Mouse (Mus musculus): Measurements from ENCODE around the gene Krtap31-2. TPM values are rescaled to one million over a fixed set of nuclear protein-coding genes. Genes with fewer than 3 reads are reported as not detected.

The Krtap31-2 gene
- total RNA-seq (2021), result not detected

- DNase-seq, result no peak
- intact Hi-C loops (cut with DNase I), result no loop called here
Measured at GRCm38 (mm10) chr11:99935991-99936390, at the start of gene Krtap31-2. TSS of gene Krtap31-2 (plus strand) at chr11:99936291.

- intact Hi-C loops (cut with DNase I), result no loop called here
- DNase-seq, result no peak
Measured at GRCm38 (mm10) chr11:99907620-99908019, 28.5 kb upstream of the Krtap31-2 start, which contains the start of gene Krtap31-1. TSS of gene Krtap31-1 (plus strand) at chr11:99907920.

GRCm38 (mm10) chr11:99914451-99914850 lies 21.6 kb upstream of the Krtap31-2 start, which contains the start of gene Gm11565:
TSS of gene Gm11565 (plus strand) at chr11:99914751.
- intact Hi-C loops (cut with DNase I), result no loop called here
- DNase-seq, result no peak

GRCm38 (mm10) chr11:99937751-99938264 lies 1.7 kb downstream of the Krtap31-2 start:
- DNase-seq, result no peak
- intact Hi-C loops (cut with DNase I), result no loop called here

- no peak for DNase-seq
- intact Hi-C loops (cut with DNase I), result no loop called here
Measured at GRCm38 (mm10) chr11:99948175-99948574, 12.1 kb downstream of the Krtap31-2 start, which contains the start of gene Krtap9-5. TSS of gene Krtap9-5 (plus strand) at chr11:99948475.

GRCm38 (mm10) chr11:99964213-99964612 lies 28.1 kb downstream of the Krtap31-2 start:
- no peak for DNase-seq
- intact Hi-C loops (cut with DNase I), result no loop called here

GRCm38 (mm10) chr11:99965961-99966360 lies 29.9 kb downstream of the Krtap31-2 start:
- intact Hi-C loops (cut with DNase I), result no loop called here
- no peak for DNase-seq

- DNase-seq, result no peak
- intact Hi-C loops (cut with DNase I), result no loop called here
Measured at GRCm38 (mm10) chr11:99978953-99979352, 42.9 kb downstream of the Krtap31-2 start, which contains the start of gene Krtap29-1. TSS of gene Krtap29-1 (minus strand) at chr11:99979053.

GRCm38 (mm10) chr11:99982731-99983130 lies 46.6 kb downstream of the Krtap31-2 start:
- intact Hi-C loops (cut with DNase I), result no loop called here
- no peak for DNase-seq

GRCm38 (mm10) chr11:99983442-99983841 lies 47.4 kb downstream of the Krtap31-2 start:
- intact Hi-C loops (cut with DNase I), result no loop called here

GRCm38 (mm10) chr11:99985291-99986092 lies 49.4 kb downstream of the Krtap31-2 start:
- DNase-seq, result no peak
- intact Hi-C loops (cut with DNase I), result no loop called here

More at GRCm38 (mm10) chr11:99983442-99983841, 47.4 kb downstream of the Krtap31-2 start:
- DNase-seq, result no peak

GRCm38 (mm10) chr11:99986180-99986647 lies 50.1 kb downstream of the Krtap31-2 start, which contains the start of gene Krtap16-1:
TSS of gene Krtap16-1 (minus strand) at chr11:99986597.
- intact Hi-C loops (cut with DNase I), result no loop called here
- DNase-seq, result no peak

Other genes starting within 250 kb of the Krtap31-2 start
- not detected for gene Gm14190, start 245.6 kb upstream of the Krtap31-2 start, total RNA-seq (2021)
- not detected for gene Gm14180, start 202.0 kb upstream of the Krtap31-2 start, total RNA-seq (2021)
- gene Gm11595, start 163.4 kb upstream of the Krtap31-2 start, total RNA-seq (2021), result not detected
- gene Krtap4-8, start 155.6 kb upstream of the Krtap31-2 start, total RNA-seq (2021), result not detected
- not detected for gene Krtap4-9, start 151.1 kb upstream of the Krtap31-2 start, total RNA-seq (2021)
- not detected for gene Gm11596, start 142.8 kb upstream of the Krtap31-2 start, total RNA-seq (2021)
- not detected for gene Gm11569, start 137.4 kb upstream of the Krtap31-2 start, total RNA-seq (2021)
- gene Gm11554, start 131.8 kb upstream of the Krtap31-2 start, total RNA-seq (2021), result not detected
- gene Krtap4-13, start 126.4 kb upstream of the Krtap31-2 start, total RNA-seq (2021), result not detected
- gene Gm11564, start 120.6 kb upstream of the Krtap31-2 start, total RNA-seq (2021), result not detected
- not detected for gene 2300003K06Rik, start 98.2 kb upstream of the Krtap31-2 start, total RNA-seq (2021)
- not detected for gene Krtap4-16, start 84.7 kb upstream of the Krtap31-2 start, total RNA-seq (2021)
- gene Gm11568, start 78.4 kb upstream of the Krtap31-2 start, total RNA-seq (2021), result not detected
- gene Gm11559, start 71.8 kb upstream of the Krtap31-2 start, total RNA-seq (2021), result not detected
- gene Krtap9-1, start 62.9 kb upstream of the Krtap31-2 start, total RNA-seq (2021), result not detected
- gene Gm11567, start 57.1 kb upstream of the Krtap31-2 start, total RNA-seq (2021), result not detected
- not detected for gene Krtap31-1, start 28.4 kb upstream of the Krtap31-2 start, total RNA-seq (2021)
- gene Gm11565, start 21.5 kb upstream of the Krtap31-2 start, total RNA-seq (2021), result not detected
- not detected for gene Krtap9-5, start 12.2 kb downstream of the Krtap31-2 start, total RNA-seq (2021)
- not detected for gene Krtap29-1, start 42.8 kb downstream of the Krtap31-2 start, total RNA-seq (2021)
- gene Krtap16-1, start 50.3 kb downstream of the Krtap31-2 start, total RNA-seq (2021), result not detected
- not detected for gene Krtap17-1, start 57.7 kb downstream of the Krtap31-2 start, total RNA-seq (2021)
- not detected for gene Krt33a, start 79.9 kb downstream of the Krtap31-2 start, total RNA-seq (2021)
- not detected for gene Krt33b, start 93.6 kb downstream of the Krtap31-2 start, total RNA-seq (2021)
- gene Krt34, start 105.3 kb downstream of the Krtap31-2 start, total RNA-seq (2021), result not detected
- gene Krt31, start 114.3 kb downstream of the Krtap31-2 start, total RNA-seq (2021), result not detected
- not detected for gene Krt32, start 151.9 kb downstream of the Krtap31-2 start, total RNA-seq (2021)
- not detected for gene Krt35, start 159.9 kb downstream of the Krtap31-2 start, total RNA-seq (2021)
- gene Krt36, start 169.3 kb downstream of the Krtap31-2 start, total RNA-seq (2021), result not detected
- gene Krt13, start 185.3 kb downstream of the Krtap31-2 start, total RNA-seq (2021), result not detected
- gene Krt15, start 199.6 kb downstream of the Krtap31-2 start, total RNA-seq (2021), result not detected
- 10 to 100 TPM in 1 of 2 experiments, 1 to 10 TPM in 1; 6.0 to 10.2 TPM for gene Krt19, start 212.4 kb downstream of the Krtap31-2 start, total RNA-seq (2021)